8 mouse cellular contexts compared by ENCODE assay signal in genomic region chr13:59771257-59771656, GRCm38 (mm10). TPM values are rescaled to one million over a fixed set of nuclear protein-coding genes. Genes with fewer than 3 reads are reported as not detected.
A peak's percentile ranks its signal among the peaks of the same experiment; 100 is the strongest.
DNase-seq lines count a peak whose midpoint lies in the region; ATAC-seq and TF ChIP-seq lines count a peak whose summit lies in the region.

No protein-coding gene starts in this region.

- TF ChIP-seq CTCF in testis, adult 2 months (IDR thresholded peaks at IDR 0.05; ENCODE audit: control insufficient read depth, insufficient read depth, insufficient replicate concordance, low read depth, low read length) = no peak

- no peaks in the 10 kb centered on the region for H3K27me3 ChIP-seq in embryonic facial prominence, embryonic 14.5 days (replicated peaks; ENCODE audit: control insufficient read depth, insufficient read depth, low read length)
- H3K27me3 ChIP-seq in heart, embryonic 11.5 days (ENCODE audit: control insufficient read depth, insufficient read depth, low read length) = no peaks in the 10 kb centered on the region
- H3K27me3 ChIP-seq in kidney, embryonic 15.5 days = no peaks in the 10 kb centered on the region
- H3K27me3 ChIP-seq in liver, embryonic 13.5 days = no peaks in the 10 kb centered on the region
- H3K27me3 ChIP-seq in neural tube, embryonic 12.5 days (replicated peaks) = no peaks in the 10 kb centered on the region
- no peaks in the 10 kb centered on the region for H3K27me3 ChIP-seq in testis, adult 2 months (ENCODE audit: control insufficient read depth, insufficient read depth, low read length)

- peaks cover 41% of the 10 kb centered on the region for H3K36me3 ChIP-seq in embryonic facial prominence, embryonic 14.5 days (ENCODE audit: control insufficient read depth, insufficient read depth, low read length)
- H3K36me3 ChIP-seq in heart, embryonic 11.5 days (ENCODE audit: control insufficient read depth, insufficient read depth, low read length) = no peaks in the 10 kb centered on the region
- H3K36me3 ChIP-seq in kidney, embryonic 15.5 days = peaks cover 43% of the 10 kb centered on the region
- peaks cover 57% of the 10 kb centered on the region for H3K36me3 ChIP-seq in liver, embryonic 13.5 days
- H3K36me3 ChIP-seq in neural tube, embryonic 12.5 days = peaks cover 23% of the 10 kb centered on the region
- H3K36me3 ChIP-seq in testis, adult 2 months (ENCODE audit: control insufficient read depth, insufficient read depth, low read length) = no peaks in the 10 kb centered on the region; the same call in none of the 2 replicates

- no peak overlapping the region for H3K9ac ChIP-seq in embryonic facial prominence, embryonic 14.5 days (ENCODE audit: low read depth, low read length)
- peak overlapping the region; percentile 95 for H3K9ac ChIP-seq in heart, embryonic 11.5 days (ENCODE audit: low read depth, low read length)
- H3K9ac ChIP-seq in kidney, embryonic 15.5 days = no peak overlapping the region
- peak overlapping the region; percentile 86 for H3K9ac ChIP-seq in liver, embryonic 13.5 days
- H3K9ac ChIP-seq in neural tube, embryonic 12.5 days = no peak overlapping the region

- H3K9me3 ChIP-seq in embryonic facial prominence, embryonic 14.5 days (ENCODE audit: control insufficient read depth, low read length) = no peaks in the 10 kb centered on the region
- no peaks in the 10 kb centered on the region for H3K9me3 ChIP-seq in heart, embryonic 11.5 days (replicated peaks; ENCODE audit: control insufficient read depth, low read length)
- no peaks in the 10 kb centered on the region for H3K9me3 ChIP-seq in kidney, embryonic 15.5 days (replicated peaks)
- no peaks in the 10 kb centered on the region for H3K9me3 ChIP-seq in liver, embryonic 13.5 days (replicated peaks)
- H3K9me3 ChIP-seq in neural tube, embryonic 12.5 days = no peaks in the 10 kb centered on the region

- H3K4me2 ChIP-seq in embryonic facial prominence, embryonic 14.5 days (ENCODE audit: low read depth, low read length) = peak overlapping the region; percentile 69; the same call in 1 of the 2 replicates
- peak overlapping the region; percentile 80 for H3K4me2 ChIP-seq in heart, embryonic 11.5 days
- H3K4me2 ChIP-seq in kidney, embryonic 15.5 days = peak overlapping the region; percentile 78
- H3K4me2 ChIP-seq in liver, embryonic 13.5 days = peak overlapping the region; percentile 88
- peak overlapping the region; percentile 64; the same call in 1 of the 2 replicates for H3K4me2 ChIP-seq in neural tube, embryonic 12.5 days (replicated peaks)

- peaks cover 17% of the 10 kb centered on the region for H3K4me1 ChIP-seq in embryonic facial prominence, embryonic 14.5 days (ENCODE audit: control insufficient read depth, insufficient read depth, low read length)
- peaks cover 34% of the 10 kb centered on the region for H3K4me1 ChIP-seq in heart, embryonic 11.5 days (ENCODE audit: control insufficient read depth, insufficient read depth, low read length)
- peaks cover 39% of the 10 kb centered on the region for H3K4me1 ChIP-seq in kidney, embryonic 15.5 days
- peaks cover 62% of the 10 kb centered on the region for H3K4me1 ChIP-seq in liver, embryonic 13.5 days (replicated peaks)
- peaks cover 35% of the 10 kb centered on the region for H3K4me1 ChIP-seq in neural tube, embryonic 12.5 days
- peaks cover 8% of the 10 kb centered on the region for H3K4me1 ChIP-seq in testis, adult 2 months (ENCODE audit: control insufficient read depth, insufficient read depth, low read length)

- WGBS in embryonic facial prominence, embryonic 14.5 days = 40% methylated on average over 9 of the region's 9 CpGs
- WGBS in heart, embryonic 11.5 days (ENCODE audit: insufficient replicate concordance) = 33% methylated on average over 9 of the region's 9 CpGs
- WGBS in kidney, embryonic 15.5 days = 53% methylated on average over 9 of the region's 9 CpGs
- WGBS in liver, embryonic 13.5 days (ENCODE audit: insufficient replicate concordance) = 8% methylated on average over 9 of the region's 9 CpGs
- 79% methylated on average over 9 of the region's 9 CpGs for WGBS in neural tube, embryonic 12.5 days

- no peak overlapping the region for H3K4me3 ChIP-seq in embryonic facial prominence, embryonic 14.5 days (ENCODE audit: low read depth, low read length)
- H3K4me3 ChIP-seq in heart, embryonic 11.5 days (ENCODE audit: low read depth, low read length) = peak overlapping the region; percentile 86; the same call in 1 of the 2 replicates
- H3K4me3 ChIP-seq in kidney, embryonic 15.5 days (replicated peaks) = peak overlapping the region; percentile 89; the same call in 1 of the 2 replicates
- peak overlapping the region; percentile 92 for H3K4me3 ChIP-seq in liver, embryonic 13.5 days (replicated peaks)
- H3K4me3 ChIP-seq in neural tube, embryonic 12.5 days = no peak overlapping the region
- peak overlapping the region; percentile 73 for H3K4me3 ChIP-seq in testis, adult 2 months (ENCODE audit: control insufficient read depth, low read depth, low read length)

- TF ChIP-seq POLR2A in testis, adult 2 months (IDR thresholded peaks at IDR 0.05; ENCODE audit: control insufficient read depth, low read depth, low read length) = no peak

- ATAC-seq in embryonic facial prominence, embryonic 14.5 days (ENCODE audit: low read depth) = no peak
- ATAC-seq in heart, embryonic 11.5 days (replicated peaks; ENCODE audit: insufficient number of reproducible peaks, low FRiP score, low TSS enrichment) = 0 out of 2 replicates have a peak, but pooled peaks have one; percentile 8
- no peak for ATAC-seq in kidney, embryonic 15.5 days (replicated peaks; ENCODE audit: low FRiP score)
- peak; percentile 57 for ATAC-seq in liver, embryonic 13.5 days (ENCODE audit: low read depth)
- no peak for ATAC-seq in neural tube, embryonic 12.5 days (ENCODE audit: low FRiP score, low read depth)

- H3K27ac ChIP-seq in embryonic facial prominence, embryonic 14.5 days (replicated peaks; ENCODE audit: low read depth, low read length) = peak overlapping the region; percentile 98
- H3K27ac ChIP-seq in heart, embryonic 11.5 days (ENCODE audit: low read depth, low read length) = peak overlapping the region; percentile 100
- H3K27ac ChIP-seq in kidney, embryonic 15.5 days = peak overlapping the region; percentile 100
- peak overlapping the region; percentile 100 for H3K27ac ChIP-seq in liver, embryonic 13.5 days
- H3K27ac ChIP-seq in neural tube, embryonic 12.5 days = no peak overlapping the region
- peak overlapping the region; percentile 33; the same call in 1 of the 2 replicates for H3K27ac ChIP-seq in testis, adult 2 months (ENCODE audit: control insufficient read depth, insufficient read depth, low read depth, low read length)

- peak; percentile 26 for DNase-seq in urinary bladder, postnatal 10 days (ENCODE audit: low spot score)
- DNase-seq in urinary bladder, adult 2 months (ENCODE audit: low spot score) = no peak
- peak; percentile 82 for DNase-seq in embryonic facial prominence, embryonic 14.5 days (ENCODE audit: low spot score)
- DNase-seq in liver, embryonic 13.5 days = peak; percentile 78

RNA-seq across cellular contexts. Expression of gene Isca1, which starts 1.6 kb away (rescaled TPM):
- polyA plus RNA-seq in urinary bladder, adult 2 months (2012; rRNA removed) = 95.2 and 104 TPM in 2 replicates
- 140 and 147 TPM in 2 replicates for polyA plus RNA-seq in embryonic facial prominence, embryonic 14.5 days (2014; fragmentation: Nextera tagmentation; extraction: Ambion mirVana)
- 168 and 171 TPM in 2 replicates for polyA plus RNA-seq in heart, embryonic 11.5 days (2014; fragmentation: Nextera tagmentation; extraction: Ambion mirVana)
- 128 and 134 TPM in 2 replicates for polyA plus RNA-seq in kidney, embryonic 15.5 days (2015; fragmentation: Nextera tagmentation; extraction: Ambion mirVana)
- 218 and 244 TPM in 2 replicates for polyA plus RNA-seq in liver, embryonic 13.5 days (2015; fragmentation: Nextera tagmentation; extraction: Ambion mirVana)
- 125 and 126 TPM in 2 replicates for polyA plus RNA-seq in neural tube, embryonic 12.5 days (2016; fragmentation: Nextera tagmentation; extraction: Ambion mirVana)
- 149 and 158 TPM in 2 replicates for polyA plus RNA-seq in testis, adult 2 months (2012; rRNA removed)

RNA-seq across cellular contexts. Expression of gene Gm49354, which starts 10.8 kb away (rescaled TPM):
- not detected in 2 replicates for polyA plus RNA-seq in urinary bladder, adult 2 months (2012; rRNA removed)
- not detected in 2 replicates for polyA plus RNA-seq in embryonic facial prominence, embryonic 14.5 days (2014; fragmentation: Nextera tagmentation; extraction: Ambion mirVana)
- not detected in 2 replicates for polyA plus RNA-seq in heart, embryonic 11.5 days (2014; fragmentation: Nextera tagmentation; extraction: Ambion mirVana)
- polyA plus RNA-seq in kidney, embryonic 15.5 days (2015; fragmentation: Nextera tagmentation; extraction: Ambion mirVana) = not detected in 2 replicates
- not detected in 2 replicates for polyA plus RNA-seq in liver, embryonic 13.5 days (2015; fragmentation: Nextera tagmentation; extraction: Ambion mirVana)
- not detected in 2 replicates for polyA plus RNA-seq in neural tube, embryonic 12.5 days (2016; fragmentation: Nextera tagmentation; extraction: Ambion mirVana)
- not detected in 2 replicates for polyA plus RNA-seq in testis, adult 2 months (2012; rRNA removed)

RNA-seq across cellular contexts. Expression of gene 1700014D04Rik, which starts 24.7 kb away (rescaled TPM):
- polyA plus RNA-seq in urinary bladder, adult 2 months (2012; rRNA removed) = not detected in 2 replicates
- not detected in 2 replicates for polyA plus RNA-seq in embryonic facial prominence, embryonic 14.5 days (2014; fragmentation: Nextera tagmentation; extraction: Ambion mirVana)
- not detected in 2 replicates for polyA plus RNA-seq in heart, embryonic 11.5 days (2014; fragmentation: Nextera tagmentation; extraction: Ambion mirVana)
- polyA plus RNA-seq in kidney, embryonic 15.5 days (2015; fragmentation: Nextera tagmentation; extraction: Ambion mirVana) = not detected in 2 replicates
- not detected in 2 replicates for polyA plus RNA-seq in liver, embryonic 13.5 days (2015; fragmentation: Nextera tagmentation; extraction: Ambion mirVana)
- polyA plus RNA-seq in neural tube, embryonic 12.5 days (2016; fragmentation: Nextera tagmentation; extraction: Ambion mirVana) = 0.09 TPM in 1 of 2 replicates, not detected in the other
- polyA plus RNA-seq in testis, adult 2 months (2012; rRNA removed) = 45.6 and 46.7 TPM in 2 replicates

RNA-seq across cellular contexts. Expression of gene Spata31d1d, which starts 39.7 kb away (rescaled TPM):
- polyA plus RNA-seq in urinary bladder, adult 2 months (2012; rRNA removed) = not detected in 2 replicates
- not detected in 2 replicates for polyA plus RNA-seq in embryonic facial prominence, embryonic 14.5 days (2014; fragmentation: Nextera tagmentation; extraction: Ambion mirVana)
- polyA plus RNA-seq in heart, embryonic 11.5 days (2014; fragmentation: Nextera tagmentation; extraction: Ambion mirVana) = not detected in 2 replicates
- not detected in 2 replicates for polyA plus RNA-seq in kidney, embryonic 15.5 days (2015; fragmentation: Nextera tagmentation; extraction: Ambion mirVana)
- not detected in 2 replicates for polyA plus RNA-seq in liver, embryonic 13.5 days (2015; fragmentation: Nextera tagmentation; extraction: Ambion mirVana)
- not detected in 2 replicates for polyA plus RNA-seq in neural tube, embryonic 12.5 days (2016; fragmentation: Nextera tagmentation; extraction: Ambion mirVana)
- polyA plus RNA-seq in testis, adult 2 months (2012; rRNA removed) = 74.8 and 83.7 TPM in 2 replicates

RNA-seq across cellular contexts. Expression of gene Tut7, which starts 51.7 kb away (rescaled TPM):
- polyA plus RNA-seq in urinary bladder, adult 2 months (2012; rRNA removed) = 41.6 and 45.5 TPM in 2 replicates
- polyA plus RNA-seq in embryonic facial prominence, embryonic 14.5 days (2014; fragmentation: Nextera tagmentation; extraction: Ambion mirVana) = 41.6 and 43.5 TPM in 2 replicates
- 40.1 and 45.1 TPM in 2 replicates for polyA plus RNA-seq in heart, embryonic 11.5 days (2014; fragmentation: Nextera tagmentation; extraction: Ambion mirVana)
- polyA plus RNA-seq in kidney, embryonic 15.5 days (2015; fragmentation: Nextera tagmentation; extraction: Ambion mirVana) = 48.1 and 48.9 TPM in 2 replicates
- 54.4 and 61.8 TPM in 2 replicates for polyA plus RNA-seq in liver, embryonic 13.5 days (2015; fragmentation: Nextera tagmentation; extraction: Ambion mirVana)
- 55.2 and 61.7 TPM in 2 replicates for polyA plus RNA-seq in neural tube, embryonic 12.5 days (2016; fragmentation: Nextera tagmentation; extraction: Ambion mirVana)
- 9.5 and 10.1 TPM in 2 replicates for polyA plus RNA-seq in testis, adult 2 months (2012; rRNA removed)

Comparison
In these comparisons a context has a peak if more than half of its experiments do, and no peak if none do; other contexts are left out.
1. ATAC-seq: peak in heart, embryonic 11.5 days (single experiment) and liver, embryonic 13.5 days (single experiment); none in embryonic facial prominence, embryonic 14.5 days (single experiment), kidney, embryonic 15.5 days (single experiment) and neural tube, embryonic 12.5 days (single experiment).
2. H3K4me3 ChIP-seq: peak in heart, embryonic 11.5 days (single experiment), kidney, embryonic 15.5 days (single experiment), liver, embryonic 13.5 days (single experiment) and testis, adult 2 months (single experiment); none in embryonic facial prominence, embryonic 14.5 days (single experiment) and neural tube, embryonic 12.5 days (single experiment).
3. H3K9ac ChIP-seq: peak in heart, embryonic 11.5 days (single experiment) and liver, embryonic 13.5 days (single experiment); none in embryonic facial prominence, embryonic 14.5 days (single experiment), kidney, embryonic 15.5 days (single experiment) and neural tube, embryonic 12.5 days (single experiment).
4. RNA of gene 1700014D04Rik, which starts 24.7 kb away (polyA plus RNA-seq): 45.6 to 46.7 TPM in testis, adult 2 months; 0.09 TPM in neural tube, embryonic 12.5 days, not detected in embryonic facial prominence, embryonic 14.5 days, not detected in urinary bladder, adult 2 months, not detected in heart, embryonic 11.5 days, not detected in kidney, embryonic 15.5 days and not detected in liver, embryonic 13.5 days; every median in the first group is over 10 times any median in the second.
5. Peak in every context shown above with its lines, with median percentiles within 50 percentile points of each other: H3K4me2 ChIP-seq.